Mouse (Mus musculus) testis, adult 2 months (tissue): Measurements from ENCODE around the gene Slc2a8.

Experiments used
- CTCF ChIP-seq: fragments of 200-500 bp; IDR thresholded peaks from 2 replicates; pipeline ENCODE4 v1.5.1; 2012; ENCODE audit warnings: low read depth, mild to moderate bottlenecking, inconsistent platforms, low read length, moderate library complexity; ENCODE audit not compliant: control insufficient read depth, insufficient read depth, insufficient replicate concordance
- POLR2A ChIP-seq: fragments of 200-500 bp; IDR thresholded peaks from 2 replicates; pipeline ENCODE4 v1.6.1; 2012; ENCODE audit warnings: low read depth, mild to moderate bottlenecking, inconsistent platforms, low read length, moderate library complexity; ENCODE audit not compliant: control insufficient read depth

GRCm38 (mm10) chr2:32924306-32924844 lies 57.5 kb downstream of the Slc2a8 start:
- no peak for TF ChIP-seq POLR2A
- no peak for TF ChIP-seq CTCF
